Mouse (Mus musculus): ENCODE results near the gene Cnnm4. TPM values are rescaled to one million over a fixed set of nuclear protein-coding genes. Genes with fewer than 3 reads are reported as not detected.

The Cnnm4 gene
- total and polyA plus RNA-seq, 3 experiments: 3.1 to 8.6 (median 4.5) TPM

DNA sequence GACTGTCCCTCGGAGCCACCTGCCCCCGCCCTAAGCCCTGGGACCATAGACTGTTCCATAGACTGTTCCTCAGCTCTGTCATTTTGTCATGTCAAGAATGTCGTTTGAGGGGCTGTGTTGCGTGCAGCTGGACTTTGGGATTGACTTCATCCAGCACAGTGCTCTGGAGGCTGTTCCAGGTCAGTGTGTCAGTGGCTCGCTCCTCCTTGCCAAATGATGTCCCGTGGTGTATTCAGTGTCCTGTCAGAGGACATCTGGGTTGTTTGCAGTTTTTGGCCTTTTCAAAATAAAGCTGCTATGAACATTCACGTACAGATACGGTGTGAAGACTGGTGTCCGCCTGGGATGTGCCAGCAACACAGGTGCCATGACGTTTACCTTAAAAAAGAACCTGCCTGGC lies 55.5 kb downstream of the Cnnm4 start:
- Histone ChIP-seq H3K27me3 (ENCODE audit: insufficient read depth, low read length) (no peaks in the 10 kb centered on the region; the same call in 1 of the 2 replicates), H3K9me3 (replicated peaks) (no peaks in the 10 kb centered on the region), H3K4me3 (ENCODE audit: low read depth, low read length) (no peak overlapping the region), H3K36me3 (replicated peaks) (peaks cover 87% of the 10 kb centered on the region), H3K4me1 (ENCODE audit: insufficient read depth, low read depth, low read length) (peaks cover 6% of the 10 kb centered on the region)
- no peak for ATAC-seq (ENCODE audit: extremely low read depth, insufficient number of reproducible peaks, low FRiP score, poor library complexity, severe bottlenecking)
- DNase-seq (ENCODE audit: low spot score): no peak
- TF ChIP-seq CTCF (IDR thresholded peaks at IDR 0.05; ENCODE audit: low read depth, low read length) (no peak), GATA2 (IDR thresholded peaks at IDR 0.05; ENCODE audit: borderline replicate concordance, low read depth, low read length) (no peak), TAL1 (conservative IDR thresholded peaks at IDR 0.05; ENCODE audit: low read depth, low read length) (no peak), GATA1 (IDR thresholded peaks at IDR 0.05; ENCODE audit: borderline replicate concordance, low read length) (no peak), POLR2AphosphoS5 (IDR thresholded peaks at IDR 0.05; ENCODE audit: insufficient replicate concordance, low read depth, low read length) (no peak)

DNA sequence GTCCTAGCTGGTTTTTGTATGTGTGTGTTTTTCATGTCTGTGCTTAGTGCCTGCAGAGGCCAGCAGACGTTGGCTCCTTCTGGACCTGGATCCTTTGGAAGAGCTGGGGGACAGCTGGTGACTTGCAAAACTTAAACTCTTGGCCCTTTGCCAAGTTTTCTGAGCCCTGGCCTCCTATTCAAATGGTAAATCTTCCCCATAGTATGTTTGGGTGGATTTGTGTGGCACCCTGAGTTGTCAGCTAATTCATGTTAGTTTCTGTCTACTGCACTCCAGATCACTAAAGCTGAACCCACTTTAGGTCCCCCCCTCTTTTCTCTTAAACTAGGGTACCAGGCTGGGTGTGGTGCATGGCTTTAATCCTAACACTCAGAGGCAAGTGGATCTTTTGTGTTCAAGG lies 56.9 kb downstream of the Cnnm4 start:
- TF ChIP-seq POLR2AphosphoS5 (IDR thresholded peaks at IDR 0.05; ENCODE audit: insufficient replicate concordance, low read depth, low read length) (no peak), CTCF (IDR thresholded peaks at IDR 0.05; ENCODE audit: low read depth, low read length) (no peak), TAL1 (conservative IDR thresholded peaks at IDR 0.05; ENCODE audit: low read depth, low read length) (no peak), GATA1 (IDR thresholded peaks at IDR 0.05; ENCODE audit: borderline replicate concordance, low read length) (no peak), GATA2 (IDR thresholded peaks at IDR 0.05; ENCODE audit: borderline replicate concordance, low read depth, low read length) (no peak)
- Histone ChIP-seq H3K4me1 (ENCODE audit: insufficient read depth, low read depth, low read length) (peaks cover 14% of the 10 kb centered on the region), H3K36me3 (replicated peaks) (peaks cover 86% of the 10 kb centered on the region), H3K27me3 (ENCODE audit: insufficient read depth, low read length) (no peaks in the 10 kb centered on the region; the same call in 1 of the 2 replicates), H3K9me3 (replicated peaks) (no peaks in the 10 kb centered on the region), H3K4me3 (ENCODE audit: low read depth, low read length) (no peak overlapping the region)
- no peak for ATAC-seq (ENCODE audit: extremely low read depth, insufficient number of reproducible peaks, low FRiP score, poor library complexity, severe bottlenecking)
- peak; percentile 52 for DNase-seq (ENCODE audit: low spot score)

DNA sequence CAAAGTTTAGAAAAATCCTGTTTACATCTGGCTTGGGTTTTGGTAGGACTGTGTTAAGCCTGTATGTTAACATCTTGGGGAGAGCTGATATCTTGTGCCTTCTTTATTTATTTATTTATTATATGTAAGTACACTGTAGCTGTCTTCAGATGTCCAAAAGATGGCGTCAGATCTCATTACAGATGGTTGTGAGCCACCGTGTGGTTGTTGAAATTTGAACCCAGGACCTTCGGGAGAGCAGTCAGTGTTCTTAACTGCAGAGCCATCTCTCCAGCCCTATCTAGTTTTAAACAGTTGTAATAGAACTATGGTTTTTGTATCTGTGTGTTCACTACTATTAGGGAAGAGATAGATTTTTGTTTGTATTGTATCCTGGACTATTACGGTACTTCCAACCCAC lies 57.9 kb downstream of the Cnnm4 start:
- ATAC-seq (ENCODE audit: extremely low read depth, insufficient number of reproducible peaks, low FRiP score, poor library complexity, severe bottlenecking) (no peak), DNase-seq (ENCODE audit: low spot score) (no peak)
- TF ChIP-seq TAL1 (conservative IDR thresholded peaks at IDR 0.05; ENCODE audit: low read depth, low read length) (no peak), GATA1 (IDR thresholded peaks at IDR 0.05; ENCODE audit: borderline replicate concordance, low read length) (no peak), CTCF (IDR thresholded peaks at IDR 0.05; ENCODE audit: low read depth, low read length) (no peak), GATA2 (IDR thresholded peaks at IDR 0.05; ENCODE audit: borderline replicate concordance, low read depth, low read length) (no peak), POLR2AphosphoS5 (IDR thresholded peaks at IDR 0.05; ENCODE audit: insufficient replicate concordance, low read depth, low read length) (no peak)
- H3K9me3 ChIP-seq (replicated peaks): no peaks in the 10 kb centered on the region
- H3K4me1 ChIP-seq (ENCODE audit: insufficient read depth, low read depth, low read length): peaks cover 14% of the 10 kb centered on the region
- no peaks in the 10 kb centered on the region; the same call in 1 of the 2 replicates for H3K27me3 ChIP-seq (ENCODE audit: insufficient read depth, low read length)
- H3K36me3 ChIP-seq (replicated peaks): peaks cover 85% of the 10 kb centered on the region
- no peak overlapping the region for H3K4me3 ChIP-seq (ENCODE audit: low read depth, low read length)

DNA sequence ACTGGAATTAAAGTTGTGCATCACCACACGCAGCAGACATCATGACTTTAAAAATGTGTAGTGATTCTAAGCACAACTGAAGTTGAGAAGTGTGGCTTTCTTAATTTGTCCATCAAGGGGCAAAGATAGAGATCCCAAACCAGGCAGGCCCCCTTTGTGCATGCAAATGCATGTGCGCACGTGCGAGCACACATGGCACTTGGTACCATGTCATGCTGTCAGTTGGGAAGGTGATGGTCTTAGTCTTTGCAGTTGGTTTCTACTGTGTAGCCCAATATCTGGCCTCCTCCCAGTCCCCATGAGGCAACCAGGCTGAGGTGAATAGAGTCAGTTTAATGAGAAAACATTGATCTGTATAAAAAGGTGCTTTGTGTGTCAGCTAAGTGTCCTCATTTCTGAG lies 58.5 kb downstream of the Cnnm4 start:
- no peaks in the 10 kb centered on the region for H3K9me3 ChIP-seq (replicated peaks)
- H3K4me3 ChIP-seq (ENCODE audit: low read depth, low read length): no peak overlapping the region
- H3K4me1 ChIP-seq (ENCODE audit: insufficient read depth, low read depth, low read length): peaks cover 20% of the 10 kb centered on the region
- TF ChIP-seq TAL1 (conservative IDR thresholded peaks at IDR 0.05; ENCODE audit: low read depth, low read length) (no peak), GATA1 (IDR thresholded peaks at IDR 0.05; ENCODE audit: borderline replicate concordance, low read length) (no peak), CTCF (IDR thresholded peaks at IDR 0.05; ENCODE audit: low read depth, low read length) (no peak), POLR2AphosphoS5 (IDR thresholded peaks at IDR 0.05; ENCODE audit: insufficient replicate concordance, low read depth, low read length) (no peak), GATA2 (IDR thresholded peaks at IDR 0.05; ENCODE audit: borderline replicate concordance, low read depth, low read length) (no peak)
- no peak for DNase-seq (ENCODE audit: low spot score)
- H3K36me3 ChIP-seq (replicated peaks): peaks cover 84% of the 10 kb centered on the region
- no peaks in the 10 kb centered on the region; the same call in 1 of the 2 replicates for H3K27me3 ChIP-seq (ENCODE audit: insufficient read depth, low read length)
- ATAC-seq (ENCODE audit: extremely low read depth, insufficient number of reproducible peaks, low FRiP score, poor library complexity, severe bottlenecking): no peak

DNA sequence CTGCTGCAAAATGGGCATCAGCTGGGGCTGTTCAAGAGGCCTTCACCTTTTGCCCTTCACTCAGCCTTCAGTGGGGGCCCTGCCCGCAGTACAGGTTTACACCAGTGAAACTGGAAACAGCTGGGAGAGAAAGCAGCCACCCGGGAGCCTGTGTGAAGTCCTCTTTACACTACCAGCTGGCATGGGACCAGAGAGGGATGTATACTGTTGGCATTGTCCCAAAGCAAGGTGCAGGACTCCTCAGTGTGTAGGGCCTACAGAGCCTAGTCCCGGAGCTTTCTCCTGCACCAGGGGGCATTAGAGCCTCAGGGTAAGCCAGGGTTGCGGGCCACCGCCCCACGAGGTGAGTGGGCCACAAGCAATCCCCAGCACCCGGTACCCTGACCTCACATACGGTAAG lies 59.1 kb downstream of the Cnnm4 start:
- ATAC-seq (ENCODE audit: extremely low read depth, insufficient number of reproducible peaks, low FRiP score, poor library complexity, severe bottlenecking) (no peak), DNase-seq (ENCODE audit: low spot score) (no peak)
- H3K4me1 ChIP-seq (ENCODE audit: insufficient read depth, low read depth, low read length): peaks cover 20% of the 10 kb centered on the region
- no peak overlapping the region for H3K4me3 ChIP-seq (ENCODE audit: low read depth, low read length)
- H3K36me3 ChIP-seq (replicated peaks): peaks cover 84% of the 10 kb centered on the region
- H3K27me3 ChIP-seq (ENCODE audit: insufficient read depth, low read length): no peaks in the 10 kb centered on the region; the same call in 1 of the 2 replicates
- H3K9me3 ChIP-seq (replicated peaks): no peaks in the 10 kb centered on the region
- TF ChIP-seq POLR2AphosphoS5 (IDR thresholded peaks at IDR 0.05; ENCODE audit: insufficient replicate concordance, low read depth, low read length): no peak
- TF ChIP-seq CTCF (IDR thresholded peaks at IDR 0.05; ENCODE audit: low read depth, low read length): no peak
- TF ChIP-seq GATA2 (IDR thresholded peaks at IDR 0.05; ENCODE audit: borderline replicate concordance, low read depth, low read length): no peak
- TF ChIP-seq TAL1 (conservative IDR thresholded peaks at IDR 0.05; ENCODE audit: low read depth, low read length): no peak
- no peak for TF ChIP-seq GATA1 (IDR thresholded peaks at IDR 0.05; ENCODE audit: borderline replicate concordance, low read length)

DNA sequence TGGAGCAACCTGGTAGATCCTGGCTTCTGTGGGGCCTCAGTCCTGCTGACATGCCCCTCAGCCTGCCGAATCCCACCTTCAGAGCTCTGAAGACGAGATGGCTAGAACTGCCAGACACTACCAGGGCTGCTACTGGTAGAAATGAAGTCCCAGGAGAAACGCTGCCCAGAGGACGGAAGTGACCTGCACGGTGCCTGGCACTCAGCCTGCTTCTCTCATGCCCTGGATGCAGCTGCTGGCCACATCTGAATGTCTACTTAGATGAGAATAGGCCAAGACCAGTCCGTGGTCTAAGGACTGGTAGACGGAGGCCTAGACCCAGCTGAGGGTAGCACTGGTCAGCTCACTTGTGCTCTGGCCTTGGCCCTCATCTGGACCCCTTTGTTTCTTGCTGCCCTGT lies 59.5 kb downstream of the Cnnm4 start:
- DNase-seq (ENCODE audit: low spot score): no peak
- no peak for ATAC-seq (ENCODE audit: extremely low read depth, insufficient number of reproducible peaks, low FRiP score, poor library complexity, severe bottlenecking)
- peaks cover 84% of the 10 kb centered on the region for H3K36me3 ChIP-seq (replicated peaks)

More for the DNA sequence above, 59.5 kb downstream of the Cnnm4 start:
- no peak for TF ChIP-seq POLR2AphosphoS5 (IDR thresholded peaks at IDR 0.05; ENCODE audit: insufficient replicate concordance, low read depth, low read length)
- no peak for TF ChIP-seq GATA2 (IDR thresholded peaks at IDR 0.05; ENCODE audit: borderline replicate concordance, low read depth, low read length)
- no peak for TF ChIP-seq TAL1 (conservative IDR thresholded peaks at IDR 0.05; ENCODE audit: low read depth, low read length)
- no peak for TF ChIP-seq GATA1 (IDR thresholded peaks at IDR 0.05; ENCODE audit: borderline replicate concordance, low read length)
- no peak for TF ChIP-seq CTCF (IDR thresholded peaks at IDR 0.05; ENCODE audit: low read depth, low read length)
- Histone ChIP-seq H3K9me3 (replicated peaks) (no peaks in the 10 kb centered on the region), H3K4me1 (ENCODE audit: insufficient read depth, low read depth, low read length) (peaks cover 20% of the 10 kb centered on the region), H3K27me3 (ENCODE audit: insufficient read depth, low read length) (no peaks in the 10 kb centered on the region; the same call in 1 of the 2 replicates), H3K4me3 (ENCODE audit: low read depth, low read length) (no peak overlapping the region)

Data from G1E (cell line).